ENCODE assay signal across 9 mouse cellular contexts in genomic region chr6:10970587-10971138, GRCm38 (mm10).
DNase-seq lines count a peak whose midpoint lies in the region; ATAC-seq lines count a peak whose summit lies in the region.
"Had no signal": no experiment of that assay in that cellular context is flagged by ENCODE, and none has a peak within 500 bp of the region (broad histone marks: within the 10 kb centered on the region; RNA-seq: fewer than 3 reads in every experiment).

No protein-coding gene starts in this region.

- H3K27me3 ChIP-seq in neural tube, embryonic 11.5 days (ENCODE audit: control insufficient read depth, insufficient read depth, low read length): no peaks in the 10 kb centered on the region

- peak overlapping the region; percentile 26 for H3K4me2 ChIP-seq in neural tube, embryonic 11.5 days (ENCODE audit: low read depth)

- H3K9me3 ChIP-seq in neural tube, embryonic 11.5 days (ENCODE audit: control insufficient read depth, low read length): no peaks in the 10 kb centered on the region

- peak overlapping the region; percentile 80 for H3K27ac ChIP-seq in neural tube, embryonic 11.5 days (ENCODE audit: low read depth, low read length)
- H3K27ac ChIP-seq: liver, embryonic 14.5 days had no signal

- H3K36me3 ChIP-seq in neural tube, embryonic 11.5 days (ENCODE audit: control insufficient read depth, insufficient read depth, low read length): no peaks in the 10 kb centered on the region

- 0 out of 2 replicates have a peak overlapping the region, but pooled peaks have one; percentile 36 for H3K9ac ChIP-seq in neural tube, embryonic 11.5 days (ENCODE audit: low read length)
- H3K9ac ChIP-seq: liver, embryonic 14.5 days had no signal

- DNase-seq in adrenal gland, postnatal 14 days: peak; percentile 8
- peak; percentile 26 for DNase-seq in cerebellum, adult 9-11 months
- peak; percentile 20 to 42 for DNase-seq in frontal cortex, adult 2 months (ENCODE audit: extremely low spot score in 1 of 2, low spot score in 1 of 2)
- peak; percentile 48 to 59 for DNase-seq in layer of hippocampus, postnatal 14 days (ENCODE audit: low spot score in 2 of 2)
- peak; percentile 63 for DNase-seq in neural tube, embryonic 11.5 days (ENCODE audit: low spot score)
- DNase-seq in B cell, adult 2 months: no peak
- no peak for DNase-seq in gastrocnemius, postnatal 4 days (ENCODE audit: low spot score in 2 of 2)

- 13% methylated on average over 11 of the region's 11 CpGs for WGBS in neural tube, embryonic 11.5 days

- peak; percentile 67 for ATAC-seq in neural tube, embryonic 11.5 days (ENCODE audit: insufficient read depth, low FRiP score, low TSS enrichment)
- no peak for ATAC-seq in activated CD4-positive, CD25-positive, alpha-beta regulatory T cell, adult 4 months

- H3K4me1 ChIP-seq in neural tube, embryonic 11.5 days (ENCODE audit: control insufficient read depth, insufficient read depth, low read length): peaks cover 9% of the 10 kb centered on the region

- no peak overlapping the region for H3K4me3 ChIP-seq in neural tube, embryonic 11.5 days (ENCODE audit: low read depth, low read length)

Comparison
In these comparisons a context has a peak if more than half of its experiments do, and no peak if none do; other contexts are left out.
1. DNase-seq: peak in adrenal gland, postnatal 14 days (single experiment), cerebellum, adult 9-11 months (single experiment), frontal cortex, adult 2 months (2 of 2), layer of hippocampus, postnatal 14 days (2 of 2) and neural tube, embryonic 11.5 days (single experiment); none in B cell, adult 2 months (0 of 2) and gastrocnemius, postnatal 4 days (0 of 2).